10 mouse cellular contexts compared by ENCODE assay signal in the genomic region with DNA sequence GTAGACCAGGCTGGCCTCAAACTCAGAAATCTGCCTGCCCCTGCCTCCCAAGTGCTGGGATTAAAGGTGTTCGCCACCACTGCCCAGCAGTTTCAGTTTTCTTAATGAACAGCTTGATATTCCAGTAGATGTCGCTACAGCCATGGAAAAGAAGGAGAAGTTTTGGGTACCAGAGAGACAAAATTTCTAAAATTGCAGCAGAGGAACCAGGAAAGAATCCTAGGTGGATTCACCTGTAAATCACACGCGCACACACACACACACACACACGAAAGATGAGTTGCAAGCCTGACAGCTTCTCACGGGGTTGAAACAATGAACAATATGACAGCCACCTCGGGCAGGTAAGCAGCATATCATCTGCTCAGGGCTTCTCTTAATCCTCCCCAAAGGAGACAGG. TPM values are rescaled to one million over a fixed set of nuclear protein-coding genes. Genes with fewer than 3 reads are reported as not detected.
DNase-seq lines count a peak whose midpoint lies in the region; ATAC-seq lines count a peak whose summit lies in the region.
"Had no signal": no experiment of that assay in that cellular context is flagged by ENCODE, and none has a peak within 500 bp of the region (broad histone marks: within the 10 kb centered on the region; RNA-seq: fewer than 3 reads in every experiment).

No protein-coding gene starts in this region.

- H3K9me3 ChIP-seq in kidney, embryonic 14.5 days (ENCODE audit: control insufficient read depth, low read length): no peaks in the 10 kb centered on the region
- H3K9me3 ChIP-seq in neural tube, embryonic 15.5 days (replicated peaks): no peaks in the 10 kb centered on the region
- H3K9me3 ChIP-seq: lung, embryonic 15.5 days had no signal

- H3K27ac ChIP-seq in kidney, embryonic 14.5 days (ENCODE audit: low read depth, low read length): no peak overlapping the region
- H3K27ac ChIP-seq in neural tube, embryonic 15.5 days (replicated peaks): no peak overlapping the region
- H3K27ac ChIP-seq: lung, embryonic 15.5 days had no signal

- no peaks in the 10 kb centered on the region for H3K4me1 ChIP-seq in kidney, embryonic 14.5 days (ENCODE audit: control insufficient read depth, insufficient read depth, low read length)
- no peaks in the 10 kb centered on the region; the same call in 1 of the 2 replicates for H3K4me1 ChIP-seq in neural tube, embryonic 15.5 days

- no peaks in the 10 kb centered on the region for H3K36me3 ChIP-seq in kidney, embryonic 14.5 days (ENCODE audit: control insufficient read depth, insufficient read depth, low read length)
- no peaks in the 10 kb centered on the region for H3K36me3 ChIP-seq in neural tube, embryonic 15.5 days
- H3K36me3 ChIP-seq: lung, embryonic 15.5 days had no signal

- no peak overlapping the region for H3K4me3 ChIP-seq in kidney, embryonic 14.5 days (ENCODE audit: low read length)
- no peak overlapping the region for H3K4me3 ChIP-seq in neural tube, embryonic 15.5 days (replicated peaks)
- H3K4me3 ChIP-seq: lung, embryonic 15.5 days had no signal

- DNase-seq in adrenal gland, postnatal 14 days: peak; percentile 25
- DNase-seq in adrenal gland, adult 8-10 months: no peak
- peak; percentile 40 for DNase-seq in kidney, adult 9 months
- peak; percentile 80 for DNase-seq in 3T3-L1 (ENCODE audit: low read depth, low spot score)
- DNase-seq in forelimb bud, embryonic 11.5 days (ENCODE audit: low read depth, low spot score): peak; percentile 45
- DNase-seq: kidney, adult 8-10 months had no signal

- H3K9ac ChIP-seq in kidney, embryonic 14.5 days (ENCODE audit: low read depth, low read length): no peak overlapping the region
- H3K9ac ChIP-seq in neural tube, embryonic 15.5 days (replicated peaks): no peak overlapping the region
- H3K9ac ChIP-seq: lung, embryonic 15.5 days had no signal

- H3K27me3 ChIP-seq in kidney, embryonic 14.5 days (ENCODE audit: control insufficient read depth, insufficient read depth, low read length): no peaks in the 10 kb centered on the region
- H3K27me3 ChIP-seq in neural tube, embryonic 15.5 days (replicated peaks): no peaks in the 10 kb centered on the region
- H3K27me3 ChIP-seq: lung, embryonic 15.5 days had no signal

- WGBS in kidney, embryonic 14.5 days: 40% methylated on average over 7 of the region's 7 CpGs
- 32% methylated on average over 7 of the region's 7 CpGs for WGBS in neural tube, embryonic 15.5 days

- H3K4me2 ChIP-seq in kidney, embryonic 14.5 days (replicated peaks; ENCODE audit: low read depth, low read length): no peak overlapping the region
- H3K4me2 ChIP-seq in neural tube, embryonic 15.5 days: no peak overlapping the region
- H3K4me2 ChIP-seq: lung, embryonic 15.5 days had no signal

- no peak for ATAC-seq in kidney, embryonic 14.5 days (ENCODE audit: low FRiP score, low TSS enrichment)
- no peak for ATAC-seq in neural tube, embryonic 15.5 days (ENCODE audit: low FRiP score)
- ATAC-seq in megakaryocyte-erythroid progenitor cell, adult 5-6 weeks (replicated peaks; ENCODE audit: low FRiP score, low TSS enrichment, poor library complexity, severe bottlenecking): no peak

RNA-seq across cellular contexts. Expression of gene Slc35g1, which starts 28.1 kb away (rescaled TPM):
- 16.9 and 18.4 TPM in 2 replicates for total RNA-seq in adrenal gland, postnatal 14 days (2021)
- 10 to 100 TPM; 19.6 to 37.8 (median 29.9) TPM for total RNA-seq in adrenal gland, adult 8-10 months (2022)
- polyA plus RNA-seq in kidney, embryonic 14.5 days (2014; fragmentation: Nextera tagmentation; extraction: Ambion mirVana): 5.2 and 7.1 TPM in 2 replicates
- 0.78 and 1.3 TPM in 2 replicates for polyA plus RNA-seq in neural tube, embryonic 15.5 days (2015; fragmentation: Nextera tagmentation; extraction: Ambion mirVana)
- 15.9 and 20.1 TPM in 2 replicates for total RNA-seq in megakaryocyte-erythroid progenitor cell, adult 5-6 weeks (2014; fragmentation: Nextera tagmentation)
- 23.1 and 28.8 TPM in 2 replicates for total RNA-seq in megakaryocyte-erythroid progenitor cell, adult 5-6 weeks (2017)

RNA-seq across cellular contexts. Expression of gene Plce1, which starts 57.0 kb away (rescaled TPM):
- 8.9 and 9.2 TPM in 2 replicates for total RNA-seq in adrenal gland, postnatal 14 days (2021)
- 10 to 100 TPM in 1 of 4 experiments, 1 to 10 TPM in 3; 5.2 to 10.2 (median 6.5) TPM for total RNA-seq in adrenal gland, adult 8-10 months (2022)
- 3.4 and 3.6 TPM in 2 replicates for polyA plus RNA-seq in kidney, embryonic 14.5 days (2014; fragmentation: Nextera tagmentation; extraction: Ambion mirVana)
- polyA plus RNA-seq in neural tube, embryonic 15.5 days (2015; fragmentation: Nextera tagmentation; extraction: Ambion mirVana): 4.1 TPM in 2 replicates
- not detected in 2 replicates for total RNA-seq in megakaryocyte-erythroid progenitor cell, adult 5-6 weeks (2014; fragmentation: Nextera tagmentation)
- not detected in 2 replicates for total RNA-seq in megakaryocyte-erythroid progenitor cell, adult 5-6 weeks (2017)
